Mouse (Mus musculus) stomach, postnatal 0 days (tissue): ENCODE data around the gene Morc2a.

ENCODE experiments used
- CTCF ChIP-seq: IDR thresholded peaks from 2 replicates; pipeline ENCODE4 v1.5.1; 2016; ENCODE audit warnings: antibody characterized with exemption, low read depth, mild to moderate bottlenecking, moderate library complexity
- EP300 ChIP-seq: optimal IDR thresholded peaks from 2 replicates; pipeline ENCODE3; 2016; ENCODE audit warnings: antibody characterized with exemption

DNA sequence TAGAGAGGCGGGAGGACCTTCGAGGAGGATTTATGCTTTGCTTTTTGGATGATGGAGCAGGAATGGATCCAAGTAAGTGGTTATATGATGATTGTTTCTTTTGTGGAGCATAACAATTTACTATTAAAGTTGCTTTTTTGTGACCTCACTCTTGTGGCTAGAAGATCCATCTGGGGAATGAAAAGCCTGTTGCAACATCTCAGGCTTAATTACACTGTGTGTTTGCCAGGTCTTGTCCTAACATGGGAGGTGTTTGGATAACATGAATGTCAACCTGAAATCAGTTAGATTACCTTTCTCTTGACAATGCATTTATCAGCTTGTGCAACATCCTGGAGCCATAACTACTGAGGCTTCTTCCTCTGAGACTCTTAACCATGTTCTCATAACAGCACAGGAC is 19.8 kb downstream of the Morc2a start:
- TF ChIP-seq CTCF (no peak), EP300 (no peak)
